Mouse (Mus musculus): ENCODE measurements around the gene Sipa1l2.

DNA sequence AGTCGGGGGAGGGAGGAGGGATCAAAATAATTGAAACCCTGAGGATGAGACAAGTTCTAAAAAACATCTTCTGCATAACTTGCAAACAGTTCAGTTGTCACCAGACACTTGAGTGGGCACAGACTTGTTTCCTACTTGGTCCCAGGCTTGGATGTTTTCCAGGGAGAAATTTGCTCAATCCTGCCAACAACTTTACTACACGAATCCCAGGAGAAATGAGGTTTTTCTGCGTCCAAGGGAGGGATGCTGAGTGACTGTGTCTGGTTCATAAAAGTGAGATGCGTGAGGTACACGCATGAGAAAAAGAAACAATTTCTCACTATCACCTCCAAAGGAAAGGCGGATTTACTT lies 38.5 kb downstream of the Sipa1l2 start:
- TF ChIP-seq CTCF (IDR thresholded peaks at IDR 0.05; ENCODE audit: low read depth, low read length): no peak
- no peak for TF ChIP-seq POLR2AphosphoS5 (IDR thresholded peaks at IDR 0.05; ENCODE audit: insufficient replicate concordance, low read depth, low read length)
